Mouse (Mus musculus) MEL (cell line): Measurements from ENCODE around the gene Ldlrap1. TPM values are rescaled to one million over a fixed set of nuclear protein-coding genes. Genes with fewer than 3 reads are reported as not detected.

ENCODE experiments used
- DNase-seq: peaks from one replicate; pipeline ENCODE4 v3.0.0; 2011; ENCODE audit warnings: low read depth, low spot score
- H3K27ac ChIP-seq: 2 replicates; pipeline ENCODE4 v1.5.1; 2012; ENCODE audit warnings: low read depth, mild to moderate bottlenecking, control low read depth, low read length, moderate library complexity; ENCODE audit not compliant: control insufficient read depth
- H3K27me3 ChIP-seq, 2 experiments: fragments of 150-350 bp in 1 of 2; sonication (generic) in 1 of 2; 2 replicates each; pipeline ENCODE4 v1.6.1; 2012; ENCODE audit warnings: low read length in 2 of 2, mild to moderate bottlenecking in 2 of 2, improper control_type of control experiment in 1 of 2, moderate library complexity in 1 of 2; ENCODE audit not compliant: insufficient read depth in 2 of 2, control insufficient read depth in 1 of 2
- H3K36me3 ChIP-seq, 2 experiments: 2 replicates each; pipeline ENCODE4 v1.6.1; 2012 to 2014; ENCODE audit warnings: low read length in 2 of 2, improper control_type of control experiment in 1 of 2, inconsistent platforms in 1 of 2, mild to moderate bottlenecking in 1 of 2; ENCODE audit not compliant: insufficient read depth in 2 of 2, control insufficient read depth in 1 of 2
- H3K4me1 ChIP-seq, 2 experiments: fragments of 150-350 bp in 1 of 2; sonication (generic) in 1 of 2; 2 replicates each; pipeline ENCODE4 v1.6.1; 2012; ENCODE audit warnings: low read length in 2 of 2, improper control_type of control experiment in 1 of 2, mild to moderate bottlenecking in 1 of 2; ENCODE audit not compliant: insufficient read depth in 2 of 2, control insufficient read depth in 1 of 2
- H3K4me3 ChIP-seq, 2 experiments: fragments of 150-350 bp in 1 of 2; sonication (generic) in 1 of 2; 2 replicates each; pipeline ENCODE4 v1.5.1; 2012; ENCODE audit warnings: low read depth in 2 of 2, low read length in 2 of 2, mild to moderate bottlenecking in 2 of 2, moderate library complexity in 2 of 2, control low read depth in 1 of 2, improper control_type of control experiment in 1 of 2; ENCODE audit not compliant: control insufficient read depth in 1 of 2, insufficient read depth in 1 of 2
- H3K79me2 ChIP-seq: 2 replicates; pipeline ENCODE4 v1.6.1; 2012; ENCODE audit warnings: mild to moderate bottlenecking, low read length, moderate library complexity; ENCODE audit not compliant: control insufficient read depth, poor library complexity, insufficient read depth
- H3K9ac ChIP-seq: 2 replicates; pipeline ENCODE4 v1.6.1; 2012; ENCODE audit warnings: low read depth, mild to moderate bottlenecking, control low read depth, low read length, moderate library complexity; ENCODE audit not compliant: control insufficient read depth, poor library complexity, severe bottlenecking
- H3K9me3 ChIP-seq: fragments of 150-350 bp; sonication (generic); replicated peaks from 2 replicates; pipeline ENCODE4 v1.6.1; 2012; ENCODE audit warnings: mild to moderate bottlenecking, low read length, improper control_type of control experiment, moderate library complexity; ENCODE audit not compliant: insufficient read depth
- CHD1 ChIP-seq: IDR thresholded peaks from 2 replicates; pipeline ENCODE4 v1.6.1; 2012; ENCODE audit warnings: low read depth, mild to moderate bottlenecking, inconsistent platforms, low read length, improper control_type of control experiment
- CHD2 ChIP-seq: IDR thresholded peaks from 2 replicates; pipeline ENCODE4 v1.6.1; 2011; ENCODE audit warnings: low read length, improper control_type of control experiment
- CTCF ChIP-seq, 3 experiments: IDR thresholded peaks in 2 of 3; conservative IDR thresholded peaks in 1 of 3; 2 replicates each; pipeline ENCODE4 v1.5.1; 2011 to 2012; ENCODE audit warnings: low read length in 3 of 3, low read depth in 2 of 3, mild to moderate bottlenecking in 2 of 3, improper control_type of control experiment in 1 of 3, inconsistent platforms in 1 of 3, mixed read lengths in 1 of 3, moderate library complexity in 1 of 3; ENCODE audit not compliant: control insufficient read depth in 1 of 3, insufficient read depth in 1 of 3, poor library complexity in 1 of 3, severe bottlenecking in 1 of 3
- E2F4 ChIP-seq: IDR thresholded peaks from 2 replicates; pipeline ENCODE4 v1.6.1; 2011; ENCODE audit warnings: low read depth, low read length, improper control_type of control experiment, borderline replicate concordance
- GATA1 ChIP-seq: IDR thresholded peaks from 2 replicates; pipeline ENCODE4 v1.6.1; 2011; ENCODE audit warnings: low read depth, low read length, improper control_type of control experiment
- MAX ChIP-seq: IDR thresholded peaks from 2 replicates; pipeline ENCODE4 v1.6.1; 2011; ENCODE audit warnings: low read length, improper control_type of control experiment
- MXI1 ChIP-seq: IDR thresholded peaks from 2 replicates; pipeline ENCODE4 v1.6.1; 2011; ENCODE audit warnings: mild to moderate bottlenecking, low read depth, low read length, improper control_type of control experiment
- MYB ChIP-seq: IDR thresholded peaks from 2 replicates; pipeline ENCODE4 v1.6.1; 2011; ENCODE audit warnings: mild to moderate bottlenecking, low read depth, low read length, improper control_type of control experiment
- MYC ChIP-seq: IDR thresholded peaks from 2 replicates; pipeline ENCODE4 v1.6.1; 2011; ENCODE audit warnings: low read depth, mild to moderate bottlenecking, low read length, improper control_type of control experiment, moderate library complexity
- NRF1 ChIP-seq: IDR thresholded peaks from 2 replicates; pipeline ENCODE4 v1.6.1; 2014; ENCODE audit warnings: low read depth, mild to moderate bottlenecking, inconsistent platforms, low read length, improper control_type of control experiment, moderate library complexity; ENCODE audit not compliant: poor library complexity, insufficient read depth, severe bottlenecking
- POLR2AphosphoS2 ChIP-seq: IDR thresholded peaks from 2 replicates; pipeline ENCODE4 v1.6.1; 2011; ENCODE audit warnings: low read length, improper control_type of control experiment
- POLR2AphosphoS5 ChIP-seq: IDR thresholded peaks from 2 replicates; pipeline ENCODE4 v1.6.1; 2012; ENCODE audit warnings: low read depth, borderline replicate concordance, mild to moderate bottlenecking, inconsistent platforms, low read length, moderate library complexity, mixed read lengths
- RAD21 ChIP-seq: IDR thresholded peaks from 2 replicates; pipeline ENCODE4 v1.6.1; 2011; ENCODE audit warnings: mild to moderate bottlenecking, low read depth, low read length, improper control_type of control experiment
- RCOR1 ChIP-seq: IDR thresholded peaks from 2 replicates; pipeline ENCODE4 v1.6.1; 2012; ENCODE audit warnings: low read depth, mild to moderate bottlenecking, inconsistent platforms, low read length, improper control_type of control experiment
- SMC3 ChIP-seq: IDR thresholded peaks from 2 replicates; pipeline ENCODE4 v1.6.1; 2011; ENCODE audit warnings: low read depth, low read length, improper control_type of control experiment
- TCF12 ChIP-seq: IDR thresholded peaks from 2 replicates; pipeline ENCODE4 v1.6.1; 2014; ENCODE audit warnings: low read depth, mild to moderate bottlenecking, inconsistent platforms, low read length, improper control_type of control experiment, moderate library complexity
- UBTF ChIP-seq: IDR thresholded peaks from 2 replicates; pipeline ENCODE4 v1.6.1; 2012; ENCODE audit warnings: low read depth, mild to moderate bottlenecking, inconsistent platforms, low read length, improper control_type of control experiment, moderate library complexity, borderline replicate concordance; ENCODE audit not compliant: insufficient read depth
- USF2 ChIP-seq, 2 experiments: IDR thresholded peaks; 2 replicates each; pipeline ENCODE4 v1.6.1; 2011 to 2012; ENCODE audit warnings: improper control_type of control experiment in 2 of 2, low read length in 2 of 2, borderline replicate concordance in 1 of 2, inconsistent platforms in 1 of 2, low read depth in 1 of 2, mild to moderate bottlenecking in 1 of 2; ENCODE audit not compliant: insufficient read depth in 1 of 2
- polyA plus RNA-seq, 2 experiments: library from polyadenylated mRNA; stranded (reverse) in 1 of 2; unstranded in 1 of 2; fragments of >175 nt in 1 of 2; fragments of >200 nt in 1 of 2; gene quantifications; 2 replicates each; pipeline versions ENCODE4 v1.2.1 to v1.2.4; 2012; ENCODE audit warnings: low replicate concordance in 2 of 2, low read depth in 1 of 2; ENCODE audit not compliant: insufficient read length in 2 of 2, insufficient read depth in 1 of 2, missing spikeins in 1 of 2
- total RNA-seq: library from RNA; depleted of rRNA; stranded (reverse); fragments of 300-350 nt; gene quantifications from 2 replicates; pipeline ENCODE4 v1.2.3, GENCODE M21; 2012

The Ldlrap1 gene
- total and polyA plus RNA-seq, 3 experiments = 23.7 to 24.8 TPM; not detected in 1

GRCm38 (mm10) chr4:134798861-134799260, 31.0 kb upstream of the Ldlrap1 start:
- no peak overlapping the region for H3K27ac ChIP-seq
- TF ChIP-seq RCOR1 (no peak), CHD1 (no peak), POLR2AphosphoS2 (no peak), GATA1 (no peak), RAD21 (no peak), NRF1 (no peak)
- no peak overlapping the region for H3K9ac ChIP-seq
- H3K79me2 ChIP-seq = no peaks in the 10 kb centered on the region
- H3K27me3 ChIP-seq = no peaks in the 10 kb centered on the region
- H3K9me3 ChIP-seq = no peaks in the 10 kb centered on the region
- no peak overlapping the region for H3K4me3 ChIP-seq
- no peak for DNase-seq
- H3K4me1 ChIP-seq = peaks cover 0 to 4% of the 10 kb centered on the region in 2 experiments; a peak in 1 of 4 replicates
- H3K36me3 ChIP-seq = no peaks in the 10 kb centered on the region

GRCm38 (mm10) chr4:134797621-134798020, 29.8 kb upstream of the Ldlrap1 start:
- Histone ChIP-seq H3K9me3 (no peaks in the 10 kb centered on the region), H3K27me3 (no peaks in the 10 kb centered on the region), H3K79me2 (no peaks in the 10 kb centered on the region), H3K27ac (no peak overlapping the region), H3K36me3 (no peaks in the 10 kb centered on the region), H3K9ac (no peak overlapping the region), H3K4me1 (peaks cover 0 to 4% of the 10 kb centered on the region in 2 experiments; a peak in 1 of 4 replicates), H3K4me3 (no peak overlapping the region)
- no peak for DNase-seq
- no peak for TF ChIP-seq TCF12
- no peak for TF ChIP-seq MXI1
- TF ChIP-seq SMC3 = no peak
- TF ChIP-seq MYC = no peak
- no peak for TF ChIP-seq CTCF (IDR thresholded peaks at IDR 0.05 in 2 of 3, conservative IDR thresholded peaks at IDR 0.05 in 1 of 3; ENCODE audit: control insufficient read depth in 1 of 3, insufficient read depth in 1 of 3, low read depth in 2 of 3, low read length in 3 of 3, poor library complexity in 1 of 3, severe bottlenecking in 1 of 3)
- no peak for TF ChIP-seq E2F4
- no peak for TF ChIP-seq RAD21
- TF ChIP-seq CHD2 = no peak
- TF ChIP-seq GATA1 = no peak
- TF ChIP-seq UBTF = no peak
- TF ChIP-seq MYB = no peak
- TF ChIP-seq MAX = no peak
- TF ChIP-seq POLR2AphosphoS5 = no peak
- no peak for TF ChIP-seq USF2 (IDR thresholded peaks at IDR 0.05; ENCODE audit: borderline replicate concordance in 1 of 2, insufficient read depth in 1 of 2, low read depth in 1 of 2, low read length in 2 of 2)
